Mouse (Mus musculus) adipocyte (in vitro differentiated cells): ENCODE results near the gene Glmp.
"Not testable (repeated sequence)": the region's sequence is repeated elsewhere in the genome, so short reads cannot be mapped to it uniquely, and the experiment has no call there.

Experiments used
- DNase-seq: peaks from one replicate; pipeline ENCODE4 v3.0.0-alpha.2; 2016; ENCODE audit warnings: low spot score

The Glmp gene

GRCm38 (mm10) chr3:88324951-88325405, at the start of gene Glmp:
Glmp (plus strand) TSS chr3:88325023.
- DNase-seq, result peak; percentile 81

DNA sequence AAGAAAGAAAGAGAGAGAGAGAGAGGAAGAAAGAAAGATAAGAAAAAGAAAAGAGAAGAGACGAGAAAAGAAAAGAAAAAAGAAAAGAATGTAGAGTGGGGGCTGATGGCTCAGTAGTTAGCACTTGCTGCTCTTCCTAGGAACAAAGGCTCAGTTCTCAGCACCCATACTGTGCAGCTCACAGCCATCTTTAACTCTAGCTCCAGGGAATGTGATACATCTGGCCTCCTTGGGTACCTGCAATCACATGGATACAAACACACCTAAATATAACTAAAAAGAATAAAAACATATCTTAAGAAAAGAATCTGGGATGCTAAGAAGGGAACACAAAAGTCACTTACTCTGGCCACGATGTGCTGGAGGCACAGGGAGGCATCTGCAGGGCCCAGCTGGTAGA, 48.7 kb upstream of the Glmp start:
- DNase-seq, result no peak

- peak; percentile 67 for DNase-seq
These were observed 48.2 kb upstream of the Glmp start for GRCm38 (mm10) chr3:88276529-88277143.

DNA sequence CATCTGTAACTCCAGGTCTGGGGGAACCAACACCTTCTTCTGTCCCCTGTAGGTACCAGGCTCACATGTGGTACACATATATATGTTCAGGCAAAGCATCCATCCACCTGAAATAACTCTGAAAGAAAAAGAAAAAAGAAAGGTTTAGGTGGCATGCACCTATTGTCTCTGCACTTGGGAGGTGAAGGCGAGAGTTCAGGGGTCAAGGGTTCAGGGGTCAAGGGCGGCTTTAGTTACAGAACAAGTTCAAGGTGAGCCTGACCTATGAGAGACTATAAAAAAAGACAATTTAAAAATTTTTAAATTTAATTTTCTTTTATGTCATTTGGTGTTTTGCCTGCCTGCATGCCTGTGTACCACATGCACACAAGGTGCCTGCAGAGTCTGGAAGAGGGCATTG, 44.8 kb upstream of the Glmp start:
- no peak for DNase-seq

- DNase-seq, result not testable (repeated sequence)
These were observed 43.5 kb upstream of the Glmp start for GRCm38 (mm10) chr3:88281141-88281916.

- not testable (repeated sequence) for DNase-seq
These were observed 39.8 kb upstream of the Glmp start for GRCm38 (mm10) chr3:88284815-88285564.

DNA sequence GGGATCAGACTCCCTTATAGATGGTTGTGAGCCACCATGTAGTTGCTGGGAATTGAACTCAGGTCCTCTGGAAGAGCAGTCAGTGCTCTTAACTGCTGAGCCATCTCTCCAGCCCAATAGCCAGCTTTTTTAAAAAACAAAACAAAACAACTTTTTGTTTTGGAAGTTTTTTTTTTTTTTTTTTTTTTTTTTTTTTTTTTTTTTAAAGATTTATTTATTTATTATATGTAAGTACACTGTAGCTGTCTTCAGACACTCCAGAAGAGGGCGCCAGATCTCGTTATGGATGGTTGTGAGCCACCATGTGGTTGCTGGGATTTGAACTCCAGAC, 39.3 kb upstream of the Glmp start:
- not testable (repeated sequence) for DNase-seq

DNA sequence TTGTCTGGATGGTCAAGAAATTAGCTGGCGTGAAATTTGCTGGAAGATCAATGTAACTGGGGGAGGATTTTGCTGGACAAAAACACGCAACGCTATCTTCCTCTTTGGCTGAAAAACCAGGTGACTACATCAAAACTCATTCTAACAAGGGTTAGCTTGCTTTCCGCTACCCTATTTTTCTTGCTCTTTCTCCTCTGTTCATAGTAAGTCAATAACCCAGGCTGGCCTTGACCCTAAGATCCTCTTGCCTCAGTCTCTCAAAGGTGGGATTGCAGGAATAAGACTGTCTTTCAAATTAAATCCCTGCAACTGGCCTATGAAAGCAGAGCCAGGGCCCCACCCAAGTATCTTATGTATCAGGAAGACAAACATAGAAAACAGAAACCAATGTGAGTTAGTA, 37.7 kb upstream of the Glmp start, which contains the start of gene Gm38392:
Gene Gm38392 (minus strand): TSS at position 101 of the 400 bp plus-strand sequence.
- no peak for DNase-seq

GRCm38 (mm10) chr3:88288133-88288713, 36.6 kb upstream of the Glmp start:
- not testable (repeated sequence) for DNase-seq

DNA sequence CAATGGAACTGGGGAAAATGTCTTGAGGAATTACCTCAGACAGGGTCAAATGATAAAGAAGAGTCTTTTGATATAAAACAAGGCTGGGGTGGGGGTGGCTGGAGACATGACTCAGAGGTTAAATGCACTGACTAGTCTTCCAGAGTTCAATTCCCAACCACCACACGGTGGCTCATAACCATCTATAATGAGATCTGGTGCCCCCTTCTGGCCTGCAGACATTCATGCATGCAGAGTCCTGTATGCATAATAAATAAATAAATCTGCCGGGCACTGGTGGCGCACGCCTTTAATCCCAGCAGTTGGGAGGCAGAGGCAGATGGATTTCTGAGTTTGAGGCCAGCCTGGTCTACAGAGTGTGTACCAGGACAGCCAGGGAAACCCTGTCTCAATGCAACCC, 32.9 kb upstream of the Glmp start:
- no peak for DNase-seq

DNA sequence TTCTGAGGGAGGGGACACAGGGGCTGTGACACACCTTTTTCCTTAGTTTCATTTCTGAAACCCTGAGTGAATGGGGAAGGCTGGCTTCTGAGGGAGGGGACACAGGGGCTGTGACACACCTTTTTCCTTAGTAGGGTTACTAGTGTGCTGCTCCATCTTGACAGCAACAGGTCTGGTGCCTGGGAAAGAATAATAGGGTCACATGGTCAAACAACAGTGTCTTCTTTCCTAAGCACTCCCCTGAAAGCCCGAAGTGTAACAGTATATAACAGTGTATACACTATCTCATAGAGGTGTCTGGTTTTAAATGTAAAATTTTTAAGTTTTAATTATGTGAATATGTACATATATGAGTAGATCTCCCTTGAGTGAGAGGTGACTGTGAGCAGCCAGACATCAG, 29.6 kb upstream of the Glmp start:
- DNase-seq, result not testable (repeated sequence)

- DNase-seq, result no peak
These were observed 28.7 kb upstream of the Glmp start for GRCm38 (mm10) chr3:88296110-88296560.

DNA sequence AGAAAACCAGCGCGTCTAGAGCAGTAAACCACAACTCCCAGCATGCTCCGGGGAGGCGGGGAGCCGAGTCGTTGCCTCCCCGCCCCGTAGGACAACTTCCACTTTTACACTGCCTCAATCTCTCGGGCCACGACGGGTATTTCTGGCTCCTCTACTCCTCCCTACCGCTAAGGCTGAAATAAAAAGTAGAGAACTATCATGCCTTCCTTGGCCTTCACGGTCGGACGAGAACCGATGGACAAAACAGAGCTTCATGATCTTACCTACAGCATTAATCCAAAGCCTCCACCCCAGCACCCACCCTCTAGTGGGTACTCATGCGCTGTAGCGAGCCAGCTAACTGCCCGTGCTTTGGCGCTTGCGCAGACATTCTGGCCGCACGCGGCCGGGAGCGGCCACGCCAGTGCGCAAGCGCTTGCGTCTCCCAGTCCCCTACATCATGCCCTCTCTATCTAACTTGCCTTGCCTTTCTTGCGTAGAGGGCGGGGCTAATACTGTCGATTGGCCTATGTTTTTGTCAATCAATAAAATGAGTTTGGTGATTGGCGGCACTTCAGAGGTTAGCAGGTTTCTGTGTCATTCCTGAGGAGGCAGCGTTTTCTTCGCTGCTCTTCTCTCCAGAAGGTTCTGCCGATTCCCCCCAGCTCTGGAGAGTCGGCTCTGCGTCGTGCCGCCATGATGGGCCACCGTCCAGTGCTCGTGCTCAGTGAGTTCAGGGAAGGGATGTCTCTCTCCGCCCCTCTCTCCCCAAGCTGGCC, 28.1 kb upstream of the Glmp start, which contains the start of the genes Tsacc and Cct3:
Gene Tsacc (minus strand): TSS at position 439 of the 758 bp plus-strand sequence.
Gene Cct3 (plus strand): TSS at position 556 of the 758 bp plus-strand sequence.
- peak; percentile 99 for DNase-seq

- DNase-seq, result no peak
These were observed 27.4 kb upstream of the Glmp start for GRCm38 (mm10) chr3:88297321-88297851.

DNA sequence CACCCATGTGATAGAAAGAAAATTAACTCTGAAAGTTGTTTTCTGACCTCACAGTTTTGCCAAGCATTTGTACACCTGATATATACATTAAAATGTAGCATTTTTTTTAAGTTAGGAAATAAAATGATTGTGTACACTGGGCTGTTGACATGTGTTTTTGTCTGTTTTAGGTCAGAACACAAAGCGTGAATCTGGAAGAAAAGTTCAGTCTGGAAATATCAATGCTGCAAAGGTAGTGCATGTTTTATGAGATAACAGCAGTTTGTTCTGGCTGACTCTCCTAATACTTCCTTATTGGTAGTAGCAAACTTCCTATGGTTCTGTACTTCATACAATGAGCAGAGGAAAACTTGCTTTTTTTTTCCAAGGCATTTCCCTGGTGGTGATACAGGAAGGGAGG, 25.7 kb upstream of the Glmp start:
- no peak for DNase-seq

- DNase-seq, result no peak
These were observed 4.1 kb downstream of the Glmp start for GRCm38 (mm10) chr3:88328956-88329355.

DNA sequence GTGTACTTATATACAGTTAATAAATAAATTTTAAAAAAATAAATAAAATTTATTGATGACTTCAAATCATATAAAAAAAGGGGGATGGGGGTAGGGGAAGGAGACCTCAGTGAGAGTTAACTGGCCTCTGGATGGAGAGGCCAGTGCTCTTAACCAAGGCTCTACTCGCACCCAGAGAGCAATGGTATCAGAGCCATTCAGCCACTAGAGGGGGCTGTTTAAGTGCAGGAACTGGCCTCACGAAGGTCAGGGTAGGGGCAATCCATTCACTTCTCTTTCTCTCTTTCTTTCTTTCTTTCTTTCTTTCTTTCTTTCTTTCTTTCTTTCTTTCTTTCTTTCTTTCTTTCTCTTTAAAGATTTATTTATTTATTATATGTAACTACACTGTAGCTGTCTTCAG, 6.5 kb downstream of the Glmp start:
- peak; percentile 60 for DNase-seq

GRCm38 (mm10) chr3:88334029-88334658, 9.3 kb downstream of the Glmp start:
- no peak for DNase-seq

DNA sequence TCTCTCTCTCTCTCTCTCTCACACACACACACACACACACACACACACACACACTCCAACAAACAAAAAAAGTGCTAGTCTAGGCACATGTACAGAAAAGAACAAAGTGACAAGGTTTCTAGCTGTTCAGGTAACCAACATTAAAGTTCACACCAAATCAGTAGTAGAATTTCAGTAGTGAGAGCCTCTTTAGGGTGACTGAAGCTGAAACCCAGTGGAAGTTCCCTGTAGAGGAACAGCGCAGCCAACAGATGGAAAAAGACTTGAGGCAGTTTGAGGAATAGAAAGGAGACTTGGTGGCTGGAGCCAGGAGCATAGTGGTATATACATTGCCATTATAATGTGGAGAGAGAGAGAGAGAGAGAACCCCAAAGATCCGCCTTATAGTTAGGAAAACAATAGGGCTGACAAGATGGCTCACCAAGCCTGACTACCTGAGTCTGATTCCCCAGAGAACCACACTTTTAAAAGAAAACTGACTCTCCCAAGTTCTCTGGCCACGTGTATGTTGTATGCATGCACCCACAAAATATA, 10.1 kb downstream of the Glmp start:
- peak; percentile 28 for DNase-seq

GRCm38 (mm10) chr3:88335436-88336053, 10.7 kb downstream of the Glmp start:
- peak; percentile 56 for DNase-seq
